Mouse (Mus musculus): Measurements from ENCODE around the gene Adam22. TPM values are rescaled to one million over a fixed set of nuclear protein-coding genes. Genes with fewer than 3 reads are reported as not detected.
A peak's percentile ranks its signal among the peaks of the same experiment; 100 is the strongest.

The Adam22 gene
- total RNA-seq, 2 experiments from 2014 or later = 156 to 160 TPM

- no peak for DNase-seq (ENCODE audit: low spot score in 2 of 2)
Measured at GRCm38 (mm10) chr5:8180646-8181045, 187.3 kb downstream of the Adam22 start.

GRCm38 (mm10) chr5:8178111-8178510 lies 189.8 kb downstream of the Adam22 start:
- DNase-seq (ENCODE audit: low spot score in 2 of 2) = no peak

GRCm38 (mm10) chr5:8164773-8165172 lies 203.2 kb downstream of the Adam22 start:
- DNase-seq (ENCODE audit: low spot score in 2 of 2) = no peak

- DNase-seq (ENCODE audit: low spot score in 2 of 2) = no peak
Measured at GRCm38 (mm10) chr5:8151645-8152044, 216.3 kb downstream of the Adam22 start.

- DNase-seq (ENCODE audit: low spot score in 2 of 2) = no peak
Measured at GRCm38 (mm10) chr5:8146146-8146545, 221.8 kb downstream of the Adam22 start.

- peak in 1 of 2 experiments; percentile 47 for DNase-seq (ENCODE audit: low spot score in 2 of 2)
Measured at GRCm38 (mm10) chr5:8145473-8145872, 222.5 kb downstream of the Adam22 start.

- no peak for DNase-seq (ENCODE audit: low spot score in 2 of 2)
Measured at GRCm38 (mm10) chr5:8132546-8132945, 235.4 kb downstream of the Adam22 start.

- DNase-seq (ENCODE audit: low spot score in 2 of 2) = no peak
Measured at GRCm38 (mm10) chr5:8131918-8132317, 236.0 kb downstream of the Adam22 start.

GRCm38 (mm10) chr5:8129750-8130149 lies 238.2 kb downstream of the Adam22 start:
- no peak for DNase-seq (ENCODE audit: low spot score in 2 of 2)

GRCm38 (mm10) chr5:8120926-8121325 lies 247.0 kb downstream of the Adam22 start:
- DNase-seq (ENCODE audit: low spot score in 2 of 2) = no peak

- DNase-seq (ENCODE audit: low spot score in 2 of 2) = no peak
Measured at GRCm38 (mm10) chr5:8120087-8120486, 247.9 kb downstream of the Adam22 start.

- DNase-seq (ENCODE audit: low spot score in 2 of 2) = peak in 1 of 2 experiments; percentile 23
Measured at GRCm38 (mm10) chr5:8116561-8117168, 251.3 kb downstream of the Adam22 start.

- no peak for DNase-seq (ENCODE audit: low spot score in 2 of 2)
Measured at GRCm38 (mm10) chr5:8112246-8112645, 255.7 kb downstream of the Adam22 start.

- DNase-seq (ENCODE audit: low spot score in 2 of 2) = no peak
Measured at GRCm38 (mm10) chr5:8111691-8112090, 256.3 kb downstream of the Adam22 start.

- DNase-seq (ENCODE audit: low spot score in 2 of 2) = no peak
Measured at GRCm38 (mm10) chr5:8095689-8096088, 272.3 kb downstream of the Adam22 start.

GRCm38 (mm10) chr5:8094921-8095320 lies 273.0 kb downstream of the Adam22 start:
- DNase-seq (ENCODE audit: low spot score in 2 of 2) = no peak

- no peak for DNase-seq (ENCODE audit: low spot score in 2 of 2)
Measured at GRCm38 (mm10) chr5:8088147-8088546, 279.8 kb downstream of the Adam22 start.

GRCm38 (mm10) chr5:8085661-8086060 lies 282.3 kb downstream of the Adam22 start:
- DNase-seq (ENCODE audit: low spot score in 2 of 2) = no peak

GRCm38 (mm10) chr5:8082800-8083509 lies 285.0 kb downstream of the Adam22 start:
- no peak for DNase-seq (ENCODE audit: low spot score in 2 of 2)

GRCm38 (mm10) chr5:8077481-8077880 lies 290.5 kb downstream of the Adam22 start:
- DNase-seq (ENCODE audit: low spot score in 2 of 2) = no peak

- DNase-seq (ENCODE audit: low spot score in 2 of 2) = no peak
Measured at GRCm38 (mm10) chr5:8073901-8074561, 293.9 kb downstream of the Adam22 start.

- DNase-seq (ENCODE audit: low spot score in 2 of 2) = no peak
Measured at GRCm38 (mm10) chr5:8073406-8073805, 294.6 kb downstream of the Adam22 start.

Measured in layer of hippocampus, adult 18-20 months (tissue).